Mouse (Mus musculus) heart, embryonic 10.5 days (tissue): Measurements from ENCODE around the gene Zfp948. TPM values are rescaled to one million over a fixed set of nuclear protein-coding genes. Genes with fewer than 3 reads are reported as not detected.
"Not testable (repeated sequence)": the region's sequence is repeated elsewhere in the genome, so short reads cannot be mapped to it uniquely, and the experiment has no call there.

ENCODE experiments used
- DNase-seq: peaks from one replicate; pipeline ENCODE4 v3.0.0-alpha.2; 2017; ENCODE audit warnings: low spot score
- H3K27ac ChIP-seq: fragments of 300-500 bp; sonication (generic); 2 replicates; pipeline ENCODE4 v1.5.1; 2016; ENCODE audit warnings: mild to moderate bottlenecking
- H3K27me3 ChIP-seq: fragments of 300-500 bp; sonication (generic); 2 replicates; pipeline ENCODE4 v1.6.1; 2016; ENCODE audit warnings: mild to moderate bottlenecking; ENCODE audit not compliant: poor library complexity, insufficient read depth, severe bottlenecking
- H3K36me3 ChIP-seq: fragments of 300-500 bp; sonication (generic); 2 replicates; pipeline ENCODE4 v1.6.1; 2016; ENCODE audit warnings: mild to moderate bottlenecking, moderate library complexity
- H3K4me1 ChIP-seq: fragments of 300-500 bp; sonication (generic); 2 replicates; pipeline ENCODE4 v1.6.1; 2016; ENCODE audit warnings: mild to moderate bottlenecking
- H3K4me3 ChIP-seq: fragments of 300-500 bp; sonication (generic); 2 replicates; pipeline ENCODE4 v1.5.1; 2016; ENCODE audit warnings: mild to moderate bottlenecking, moderate library complexity
- H3K9me3 ChIP-seq: fragments of 300-500 bp; sonication (generic); 2 replicates; pipeline ENCODE4 v1.6.1; 2016; ENCODE audit warnings: mild to moderate bottlenecking, moderate library complexity
- WGBS: fragments of 180-500 bp; shearing (Covaris S2); methylation state at CpG from one replicate; pipeline ENCODE4 v1.1.7; 2016; 5-methylcytosine and 5-hydroxymethylcytosine counted together
- polyA plus RNA-seq: library from polyadenylated mRNA; unstranded; fragments of >200 nt; fragmentation: Nextera tagmentation; extraction: Ambion mirVana; gene quantifications from 2 replicates; pipeline ENCODE4 v1.2.1, GENCODE M21; 2016

The Zfp948 gene
- polyA plus RNA-seq, 1 experiment from 2014 or later, result 19.0 TPM

DNA sequence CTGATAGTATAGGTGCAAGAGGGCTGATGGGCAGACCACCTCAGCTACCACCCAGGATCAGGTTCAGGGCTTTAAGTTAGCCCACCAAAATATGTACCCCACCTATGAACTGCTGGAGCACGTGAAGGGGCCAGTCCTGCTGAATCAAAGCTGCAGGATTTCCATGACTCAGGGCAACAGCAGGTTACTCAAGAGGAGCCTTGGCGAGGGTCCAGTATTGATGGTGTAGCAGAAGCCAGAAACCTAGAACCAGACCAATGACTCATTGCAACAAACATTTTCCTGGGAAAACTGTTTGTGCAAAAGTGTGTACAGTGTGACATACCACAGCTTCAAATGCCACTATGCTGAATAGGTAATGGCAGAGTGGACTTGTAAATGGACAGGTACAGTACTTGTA, 9.0 kb upstream of the Zfp948 start:
- Histone ChIP-seq H3K4me3 (no peak overlapping the region), H3K4me1 (no peaks in the 10 kb centered on the region), H3K27me3 (no peaks in the 10 kb centered on the region), H3K27ac (no peak overlapping the region), H3K36me3 (peaks cover 15% of the 10 kb centered on the region), H3K9me3 (no peaks in the 10 kb centered on the region)
- 83% methylated on average over 2 of the region's 2 CpGs for WGBS
- DNase-seq, result no peak

GRCm38 (mm10) chr17:21566220-21566619, 588 bp upstream of the Zfp948 start:
- H3K36me3 ChIP-seq, result peaks cover 6% of the 10 kb centered on the region; the same call in 1 of the 2 replicates
- peak overlapping the region; percentile 93 for H3K27ac ChIP-seq
- peak overlapping the region; percentile 74 for H3K4me3 ChIP-seq
- DNase-seq, result no peak
- no peaks in the 10 kb centered on the region for H3K27me3 ChIP-seq
- WGBS, result 3% methylated on average over 5 of the region's 5 CpGs
- H3K4me1 ChIP-seq, result 0 out of 2 replicates have a peak, but pooled peaks cover 8% of the 10 kb centered on the region
- no peaks in the 10 kb centered on the region for H3K9me3 ChIP-seq

- DNase-seq, result no peak
- peak overlapping the region; percentile 74 for H3K4me3 ChIP-seq
- H3K27ac ChIP-seq, result peak overlapping the region; percentile 56; the same call in 1 of the 2 replicates
- 0 out of 2 replicates have a peak, but pooled peaks cover 8% of the 10 kb centered on the region for H3K4me1 ChIP-seq
- H3K9me3 ChIP-seq, result no peaks in the 10 kb centered on the region
- no peaks in the 10 kb centered on the region for H3K27me3 ChIP-seq
- WGBS, result 30% methylated on average over 1 of the region's 1 CpGs
- H3K36me3 ChIP-seq, result peaks cover 14% of the 10 kb centered on the region
Measured at GRCm38 (mm10) chr17:21567696-21568095, 888 bp downstream of the Zfp948 start.

GRCm38 (mm10) chr17:21579080-21579479, 12.3 kb downstream of the Zfp948 start:
- no peak for DNase-seq
- Histone ChIP-seq H3K27me3 (no peaks in the 10 kb centered on the region), H3K4me1 (no peaks in the 10 kb centered on the region), H3K9me3 (no peaks in the 10 kb centered on the region), H3K27ac (no peak overlapping the region), H3K36me3 (peaks cover 69% of the 10 kb centered on the region), H3K4me3 (no peak overlapping the region)
- WGBS, result 56% methylated on average over 1 of the region's 1 CpGs

GRCm38 (mm10) chr17:21579493-21580175, 12.8 kb downstream of the Zfp948 start:
- WGBS, result 27% methylated on average over 5 of the region's 5 CpGs
- peaks cover 69% of the 10 kb centered on the region for H3K36me3 ChIP-seq
- no peaks in the 10 kb centered on the region for H3K9me3 ChIP-seq
- H3K4me1 ChIP-seq, result no peaks in the 10 kb centered on the region
- H3K4me3 ChIP-seq, result no peak overlapping the region
- no peaks in the 10 kb centered on the region for H3K27me3 ChIP-seq
- DNase-seq, result no peak
- no peak overlapping the region for H3K27ac ChIP-seq

GRCm38 (mm10) chr17:21585521-21585920, 18.7 kb downstream of the Zfp948 start:
- 97% methylated on average over 2 of the region's 2 CpGs for WGBS
- Histone ChIP-seq H3K36me3 (peaks cover 74% of the 10 kb centered on the region), H3K4me1 (no peaks in the 10 kb centered on the region), H3K9me3 (no peaks in the 10 kb centered on the region), H3K27ac (no peak overlapping the region), H3K27me3 (no peaks in the 10 kb centered on the region), H3K4me3 (no peak overlapping the region)
- no peak for DNase-seq

- WGBS, result 72% methylated on average over 3 of the region's 3 CpGs
- Histone ChIP-seq H3K4me3 (no peak overlapping the region), H3K36me3 (no peaks in the 10 kb centered on the region), H3K27me3 (no peaks in the 10 kb centered on the region), H3K9me3 (0 out of 2 replicates have a peak, but pooled peaks cover 6% of the 10 kb centered on the region), H3K27ac (no peak overlapping the region), H3K4me1 (no peaks in the 10 kb centered on the region)
- DNase-seq, result no peak
Measured at GRCm38 (mm10) chr17:21616356-21616755, 49.5 kb downstream of the Zfp948 start.

DNA sequence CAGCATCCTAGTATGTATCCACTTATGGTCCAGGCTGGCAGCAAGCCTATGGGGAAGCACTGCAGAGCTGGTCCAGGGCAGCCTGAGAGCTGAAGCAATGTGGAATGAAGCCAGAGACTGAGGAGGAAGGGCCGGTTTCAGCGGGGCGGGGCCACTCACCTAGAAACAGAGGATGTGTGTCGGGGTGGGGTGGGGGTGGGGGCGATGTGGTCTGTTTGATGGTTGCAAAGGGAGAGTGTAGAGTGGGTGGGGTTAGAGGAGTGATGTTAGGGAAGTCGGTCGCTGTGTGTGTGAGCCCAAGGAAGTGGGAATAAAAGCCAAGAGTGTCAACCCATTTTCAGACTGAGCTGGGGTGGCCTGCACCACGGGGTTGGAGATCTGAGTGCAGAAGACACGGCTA, 50.5 kb downstream of the Zfp948 start:
- H3K36me3 ChIP-seq, result no peaks in the 10 kb centered on the region
- 0 out of 2 replicates have a peak, but pooled peaks cover 6% of the 10 kb centered on the region for H3K9me3 ChIP-seq
- H3K4me1 ChIP-seq, result no peaks in the 10 kb centered on the region
- no peaks in the 10 kb centered on the region for H3K27me3 ChIP-seq
- peak overlapping the region; percentile 42 for H3K4me3 ChIP-seq
- WGBS, result 8% methylated on average over 9 of the region's 9 CpGs
- DNase-seq, result no peak
- no peak overlapping the region for H3K27ac ChIP-seq

DNA sequence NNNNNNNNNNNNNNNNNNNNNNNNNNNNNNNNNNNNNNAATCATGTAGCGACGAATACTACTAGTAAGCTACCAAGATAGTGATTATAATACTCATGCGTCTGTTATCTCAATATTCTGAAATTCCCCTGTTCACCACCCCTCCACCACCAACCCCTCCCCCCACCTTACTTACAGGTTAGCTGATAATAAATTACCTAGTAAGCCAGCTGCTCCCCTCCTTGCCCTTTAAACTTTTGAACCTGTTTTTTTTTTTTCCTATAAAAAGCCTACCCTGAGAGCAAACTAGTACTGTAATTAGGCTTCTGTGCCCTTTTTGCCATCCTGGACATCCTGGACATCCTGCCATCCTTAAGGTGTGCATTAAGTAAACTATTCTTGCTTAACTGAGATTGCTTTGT, 56.8 kb downstream of the Zfp948 start:
- H3K4me3 ChIP-seq, result no peak overlapping the region
- H3K27ac ChIP-seq, result no peak overlapping the region
- H3K27me3 ChIP-seq, result no peaks in the 10 kb centered on the region
- H3K36me3 ChIP-seq, result no peaks in the 10 kb centered on the region
- H3K9me3 ChIP-seq, result no peaks in the 10 kb centered on the region
- no peak for DNase-seq
- H3K4me1 ChIP-seq, result no peaks in the 10 kb centered on the region
- 0% methylated on average over 1 of the region's 3 CpGs for WGBS

- not testable (repeated sequence) for H3K4me1 ChIP-seq, H3K4me3 ChIP-seq
Measured at GRCm38 (mm10) chr17:21635758-21636157, 69.0 kb downstream of the Zfp948 start.

More at GRCm38 (mm10) chr17:21635758-21636157, 69.0 kb downstream of the Zfp948 start:
- not testable (repeated sequence) for H3K27me3 ChIP-seq, DNase-seq, H3K27ac ChIP-seq, H3K9me3 ChIP-seq, H3K36me3 ChIP-seq
- 48% methylated on average over 4 of the region's 4 CpGs for WGBS

Other genes with a start within 250 kb of the Zfp948 start
- gene Zfp677, start 183.3 kb upstream of the Zfp948 start, polyA plus RNA-seq, result 1.8 and 2.2 TPM in 2 replicates
- gene Zfp54, start 143.8 kb upstream of the Zfp948 start, polyA plus RNA-seq, result 3.8 and 3.9 TPM in 2 replicates
- 13.2 and 14.1 TPM in 2 replicates for gene Zfp51, start 116.6 kb upstream of the Zfp948 start, polyA plus RNA-seq
- 6.4 and 8.0 TPM in 2 replicates for gene Zfp53, start 78.0 kb upstream of the Zfp948 start, polyA plus RNA-seq
- gene Zfp52, start 31.5 kb upstream of the Zfp948 start, polyA plus RNA-seq, result 2.0 and 2.1 TPM in 2 replicates
- 2.7 and 2.9 TPM in 2 replicates for gene Zfp983, start 83.6 kb downstream of the Zfp948 start, polyA plus RNA-seq
- 4.1 and 4.9 TPM in 2 replicates for gene Gm10226, start 124.9 kb downstream of the Zfp948 start, polyA plus RNA-seq
- gene Zfp760, start 140.7 kb downstream of the Zfp948 start, polyA plus RNA-seq, result 7.8 and 11.0 TPM in 2 replicates
- 5.8 and 6.6 TPM in 2 replicates for gene Zfp229, start 163.8 kb downstream of the Zfp948 start, polyA plus RNA-seq